Mouse (Mus musculus) activated CD4-positive, CD25-positive, alpha-beta regulatory T cell (primary cell): Measurements from ENCODE around the gene Prss27. TPM values are rescaled to one million over a fixed set of nuclear protein-coding genes. Genes with fewer than 3 reads are reported as not detected.

ENCODE experiments used
- polyA plus RNA-seq, 2 experiments: library from polyadenylated mRNA; unstranded; fragments of 100-300 nt; shearing (Covaris generic); gene quantifications; one replicate each; pipeline ENCODE4 v1.2.1; 2017

The Prss27 gene
- polyA plus RNA-seq, result under 1 TPM; 0.13 to 0.64 TPM

GRCm38 (mm10) chr17:24037844-24038243, at the start of gene Prss27:
Gene Prss27 (plus strand): TSS chr17:24038144.

GRCm38 (mm10) chr17:23997901-23998300, 40.0 kb upstream of the Prss27 start, which contains the start of gene Prss22:
Gene Prss22 (minus strand): TSS chr17:23998100.

GRCm38 (mm10) chr17:24072919-24073696, 35.2 kb downstream of the Prss27 start, which contains the start of gene Kctd5:
Gene Kctd5 (minus strand): TSS chr17:24073485.

Other genes starting within 250 kb of the Prss27 start
- gene Srrm2, start 247.6 kb upstream of the Prss27 start, polyA plus RNA-seq, result 100 to 1,000 TPM; 921 to 934 TPM
- gene Elob, start 209.0 kb upstream of the Prss27 start, polyA plus RNA-seq, result 100 to 1,000 TPM; 701 to 738 TPM
- gene Prss33, start 202.1 kb upstream of the Prss27 start, polyA plus RNA-seq, result under 1 TPM; 0.17 to 0.39 TPM
- under 1 TPM in 1 of 2 experiments, not detected in 1; 0.77 TPM for gene Prss32, start 194.3 kb upstream of the Prss27 start, polyA plus RNA-seq
- 1 to 10 TPM; 1.9 to 3.0 TPM for gene Prss41, start 194.0 kb upstream of the Prss27 start, polyA plus RNA-seq
- not detected for gene Prss21, start 170.1 kb upstream of the Prss27 start, polyA plus RNA-seq
- gene Dcpp1, start 157.3 kb upstream of the Prss27 start, polyA plus RNA-seq, result not detected
- not detected for gene Dcpp2, start 157.3 kb upstream of the Prss27 start, polyA plus RNA-seq
- not detected for gene Dcpp3, start 120.7 kb upstream of the Prss27 start, polyA plus RNA-seq
- gene Sbp, start 96.5 kb upstream of the Prss27 start, polyA plus RNA-seq, result not detected
- not detected for gene Sbpl, start 82.9 kb upstream of the Prss27 start, polyA plus RNA-seq
- 1 to 10 TPM in 1 of 2 experiments, under 1 TPM in 1; 0.88 to 1.2 TPM for gene Prss30, start 57.6 kb upstream of the Prss27 start, polyA plus RNA-seq
- not detected for gene Prss22, start 40.0 kb upstream of the Prss27 start, polyA plus RNA-seq
- gene Kctd5, start 35.3 kb downstream of the Prss27 start, polyA plus RNA-seq, result 10 to 100 TPM; 24.3 to 25.2 TPM
- 10 to 100 TPM; 41.3 to 43.6 TPM for gene Pdpk1, start 112.8 kb downstream of the Prss27 start, polyA plus RNA-seq
- 10 to 100 TPM; 39.6 to 47.9 TPM for gene Amdhd2, start 125.6 kb downstream of the Prss27 start, polyA plus RNA-seq
- 100 to 1,000 TPM; 307 to 321 TPM for gene Atp6v0c, start 131.6 kb downstream of the Prss27 start, polyA plus RNA-seq
- gene Tbc1d24, start 167.4 kb downstream of the Prss27 start, polyA plus RNA-seq, result 1 to 10 TPM in 1 of 2 experiments, under 1 TPM in 1; 0.73 to 1.3 TPM
- under 1 TPM; 0.04 to 0.10 TPM for gene Ntn3, start 171.4 kb downstream of the Prss27 start, polyA plus RNA-seq
- gene Tedc2, start 182.7 kb downstream of the Prss27 start, polyA plus RNA-seq, result 1 to 10 TPM; 3.5 to 4.6 TPM
- 1 to 10 TPM; 7.7 to 8.0 TPM for gene Ccnf, start 213.3 kb downstream of the Prss27 start, polyA plus RNA-seq